Mouse (Mus musculus) frontal cortex, postnatal 10 days (tissue): Measurements from ENCODE around the gene Vps35l.

Experiments used
- DNase-seq, 2 experiments: peaks; one replicate each; pipeline ENCODE4 v3.0.0; 2022; ENCODE audit warnings: low spot score in 2 of 2, mixed read lengths in 1 of 2

Vps35l gene

DNA sequence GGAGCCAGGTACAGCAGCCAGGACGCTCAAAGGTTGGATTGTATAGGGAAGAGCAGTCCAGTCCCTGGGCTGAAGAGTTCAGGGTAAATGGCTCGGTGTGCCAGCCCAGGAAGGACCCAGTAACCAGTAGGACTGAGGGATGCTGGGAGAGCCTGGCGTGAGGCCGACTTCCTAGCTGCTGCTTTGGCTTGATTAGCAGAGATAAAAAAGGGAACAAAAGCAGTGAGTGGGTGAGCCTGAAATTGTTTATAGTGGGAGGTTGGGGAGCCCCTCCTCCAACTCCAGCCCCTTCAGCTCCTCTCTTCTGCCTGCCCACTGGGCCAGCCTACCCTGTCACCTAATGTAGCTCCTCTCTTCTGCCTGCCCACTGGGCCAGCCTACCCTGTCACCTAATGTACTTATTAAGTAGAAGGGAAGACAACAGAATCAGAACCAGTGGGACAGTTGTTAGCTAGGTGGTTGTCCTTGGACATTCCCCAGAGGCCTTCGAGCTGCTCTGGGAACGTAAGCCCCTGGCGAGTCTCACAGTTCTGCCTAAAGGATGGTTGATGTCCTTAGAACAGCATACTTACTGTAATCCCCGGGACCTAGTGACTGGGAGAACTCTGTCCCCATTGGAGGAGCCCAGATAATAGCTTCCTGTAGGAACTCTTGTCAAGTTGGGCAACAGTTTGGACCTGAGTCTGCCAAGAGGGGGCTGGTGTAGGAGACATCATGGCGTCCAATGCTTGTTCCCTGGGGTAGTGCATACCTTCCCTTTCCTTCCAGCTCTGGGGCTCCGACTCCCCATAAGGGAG is 37.8 kb downstream of the Vps35l start:
- no peak for DNase-seq

DNA sequence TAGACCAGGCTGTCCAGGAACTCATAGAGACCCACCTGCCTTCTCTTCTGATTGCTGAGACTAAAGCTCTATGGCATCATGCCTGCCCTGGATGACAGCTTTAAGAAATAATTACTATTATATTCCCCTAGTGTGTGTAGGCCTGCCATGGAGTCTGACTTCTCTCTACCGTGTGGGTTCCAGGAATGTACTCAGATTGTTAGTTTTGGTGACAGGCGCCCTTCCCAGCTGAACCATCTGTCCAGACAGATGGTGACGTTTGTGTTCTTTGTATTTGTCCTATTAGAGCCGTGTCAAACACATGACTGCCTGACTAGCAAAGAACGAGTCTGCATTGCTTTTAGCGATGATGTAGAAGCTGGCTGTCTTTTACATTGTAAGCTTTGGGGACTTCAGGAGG is 38.5 kb downstream of the Vps35l start:
- no peak for DNase-seq

DNA sequence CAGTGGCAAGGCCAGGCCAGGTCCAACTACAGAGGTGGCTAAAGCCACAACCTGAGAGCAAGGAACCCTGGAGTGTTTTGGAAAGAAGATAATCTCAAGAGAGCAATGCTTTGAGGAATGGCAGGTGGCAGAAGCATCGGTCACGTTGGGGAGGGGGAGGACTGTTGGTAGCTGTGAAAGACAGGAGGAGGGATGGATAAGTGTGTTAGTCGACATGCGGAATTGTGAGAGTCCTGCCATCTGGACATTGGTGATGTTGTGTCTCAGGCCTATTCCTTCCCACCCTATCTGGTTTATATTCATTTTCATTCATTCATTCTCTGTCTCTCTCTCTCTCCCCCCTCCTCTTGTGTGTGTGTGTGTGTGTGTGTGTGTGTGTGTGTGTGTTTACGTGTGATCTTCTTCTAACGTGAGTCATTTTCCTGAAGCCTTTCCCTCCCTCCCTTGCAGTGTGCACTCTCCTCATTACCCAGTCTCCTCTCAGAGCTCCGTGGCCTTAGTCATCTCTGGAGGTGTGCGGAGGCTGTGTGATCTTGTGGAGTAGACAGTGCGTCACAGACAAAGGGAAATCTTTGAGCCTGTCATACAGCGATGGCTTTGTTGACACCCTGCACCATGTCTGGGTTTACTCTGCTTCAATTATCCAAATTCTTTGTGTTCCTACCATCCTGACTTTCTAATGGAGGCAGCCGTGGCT is 43.4 kb downstream of the Vps35l start:
- no peak for DNase-seq

DNA sequence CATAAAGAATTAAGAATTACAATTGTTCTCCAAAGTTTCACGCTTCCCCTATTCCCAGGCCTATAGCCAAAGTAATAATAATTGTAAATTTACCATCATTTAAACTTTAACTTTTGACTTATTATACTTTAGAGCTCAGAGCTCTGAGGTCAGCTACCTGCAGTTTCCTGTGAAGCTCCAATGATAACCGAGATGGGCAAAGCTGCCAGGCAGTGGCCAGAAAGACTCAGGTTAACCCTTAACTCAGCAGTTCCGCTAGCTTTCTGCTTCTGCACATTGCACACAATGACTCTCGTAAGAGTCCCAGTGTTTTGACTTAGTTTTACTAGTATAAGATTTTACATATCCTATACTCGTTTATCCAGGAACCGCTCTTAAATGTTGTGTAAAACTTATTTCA is 46.1 kb downstream of the Vps35l start:
- no peak for DNase-seq

DNA sequence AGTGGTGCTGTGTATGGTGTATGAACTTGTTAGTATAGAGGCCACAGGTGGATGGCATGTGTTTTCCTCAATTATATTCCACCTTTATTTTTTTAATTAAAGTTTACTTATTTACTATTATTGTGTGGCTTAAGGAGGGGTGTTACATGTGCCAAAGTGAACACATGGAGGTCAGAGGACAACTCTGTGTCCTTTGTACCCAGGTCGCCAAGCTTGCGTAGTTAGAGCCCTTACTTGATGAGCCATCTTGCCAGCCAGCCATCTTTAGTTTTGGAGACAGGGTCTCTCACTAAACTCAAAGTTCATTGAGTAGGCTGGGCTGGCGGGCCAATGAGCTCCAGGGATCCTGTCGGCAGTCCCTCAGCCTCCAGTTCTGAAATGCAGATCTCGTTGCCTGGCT is 47.3 kb downstream of the Vps35l start:
- no peak for DNase-seq

DNA sequence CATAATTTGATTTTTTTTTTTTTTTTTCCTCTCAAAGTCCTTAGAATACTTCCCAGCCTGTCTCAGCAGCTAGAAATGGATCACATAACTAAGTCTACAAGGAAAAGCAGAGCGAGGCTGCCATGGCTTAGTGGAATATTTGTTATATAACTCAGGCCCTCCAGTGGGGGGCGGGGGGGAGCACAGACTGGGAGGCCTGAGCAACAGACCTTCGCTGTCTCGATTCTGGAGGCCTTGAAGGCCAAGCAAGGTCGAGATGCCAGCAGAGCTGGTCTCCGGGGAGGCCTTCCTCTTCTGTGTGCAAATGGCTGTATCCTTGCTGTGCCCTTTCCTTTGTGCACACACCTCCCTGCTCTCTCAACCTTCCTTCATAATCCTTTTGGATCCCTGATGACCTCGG is 48.5 kb downstream of the Vps35l start:
- no peak for DNase-seq

DNA sequence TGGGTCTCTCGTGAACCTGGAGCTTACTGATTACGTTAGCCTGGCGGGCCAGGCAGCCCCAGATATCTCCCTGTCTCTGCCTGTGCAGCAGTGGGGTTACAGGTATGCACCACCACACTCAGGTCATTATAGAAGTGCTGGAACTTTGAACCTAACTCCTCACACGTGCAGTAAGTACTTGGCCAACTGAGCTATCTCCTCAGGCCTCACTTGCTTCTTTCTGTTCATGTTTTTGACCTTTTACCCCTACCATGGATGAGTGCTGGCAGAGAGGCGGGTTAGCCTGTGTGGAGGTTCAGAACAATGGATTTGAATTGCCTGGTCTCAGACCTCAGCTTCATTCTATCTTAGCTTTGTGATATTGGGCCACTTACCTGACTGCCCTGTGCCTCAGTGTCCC is 50.3 kb downstream of the Vps35l start:
- no peak for DNase-seq

DNA sequence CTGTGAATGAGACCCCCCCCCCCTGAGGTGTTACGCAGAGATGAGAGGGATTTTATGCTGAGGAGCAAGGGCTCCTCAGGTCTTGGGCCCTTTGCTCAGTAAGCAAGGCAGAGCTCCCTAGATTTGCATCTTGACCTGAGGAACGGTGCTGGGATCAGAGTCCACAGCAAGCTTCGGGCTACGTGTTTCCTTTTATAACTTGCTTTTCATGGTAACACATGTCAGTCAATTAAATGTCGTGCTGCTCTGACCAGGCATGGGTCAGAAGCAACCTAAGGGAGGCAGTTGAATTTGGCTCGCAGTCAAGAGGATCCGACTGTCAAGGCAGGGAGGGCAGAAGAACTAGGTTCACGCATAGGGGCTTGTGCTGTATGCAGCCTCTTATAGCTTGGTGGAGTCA is 53.9 kb downstream of the Vps35l start:
- DNase-seq: no peak

DNA sequence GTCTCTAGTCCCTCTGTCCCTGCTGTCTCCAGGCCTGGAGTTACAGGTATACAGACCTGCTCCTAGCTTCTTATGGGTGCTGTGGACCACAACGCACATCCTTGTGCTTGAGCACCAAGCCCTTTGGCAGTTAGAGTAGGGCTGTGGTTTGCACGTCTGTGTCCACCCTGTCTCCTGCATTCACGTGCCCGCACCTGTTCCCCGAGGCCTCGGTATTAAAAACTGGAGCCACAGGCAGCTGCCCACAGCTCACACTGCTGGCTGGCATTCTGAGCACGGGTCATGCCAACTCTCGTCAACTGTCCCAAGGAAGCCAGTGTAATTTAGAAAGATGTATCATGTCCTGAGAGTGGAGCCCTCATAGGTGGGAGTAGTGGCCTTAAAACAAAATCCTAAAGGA is 55.8 kb downstream of the Vps35l start:
- DNase-seq: no peak

DNA sequence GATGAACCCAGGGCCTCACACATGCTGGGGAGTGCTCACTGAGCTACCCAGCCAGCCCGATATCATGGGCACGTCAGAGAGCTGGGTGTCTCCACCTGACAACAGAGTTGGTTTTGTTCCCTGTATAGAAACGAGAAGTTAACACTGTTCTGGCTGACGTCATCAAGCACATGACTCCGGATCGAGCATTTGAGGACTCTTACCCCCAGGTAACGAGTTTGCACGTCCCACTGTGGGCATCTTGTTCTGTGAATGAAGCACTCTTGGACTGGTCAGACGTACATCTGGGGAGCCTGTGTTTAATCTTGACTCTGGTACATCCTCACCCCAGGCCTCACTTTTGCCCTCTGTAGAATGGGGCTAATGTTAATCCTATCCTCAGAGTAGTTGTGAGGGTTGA is 56.8 kb downstream of the Vps35l start:
- DNase-seq: no peak

DNA sequence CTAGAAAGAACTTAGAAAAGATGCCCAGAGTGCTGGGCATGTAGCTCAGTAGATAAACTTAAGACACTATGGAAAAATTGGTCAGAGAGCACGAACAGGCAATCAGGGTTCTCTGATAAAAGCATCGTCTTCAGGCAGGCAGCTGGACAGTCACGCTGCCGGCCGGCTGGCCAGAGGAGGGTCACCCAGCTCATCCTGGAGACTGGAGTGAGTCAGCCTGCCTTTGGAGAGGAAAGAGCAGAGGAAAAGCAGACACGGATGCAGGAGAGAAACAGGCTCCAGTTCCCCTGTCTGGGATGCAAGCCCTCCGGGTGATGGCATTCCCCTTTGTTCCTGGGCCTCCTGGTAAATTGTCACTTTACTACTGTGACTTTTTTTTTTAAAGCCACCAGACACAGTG is 57.6 kb downstream of the Vps35l start:
- DNase-seq: no peak

DNA sequence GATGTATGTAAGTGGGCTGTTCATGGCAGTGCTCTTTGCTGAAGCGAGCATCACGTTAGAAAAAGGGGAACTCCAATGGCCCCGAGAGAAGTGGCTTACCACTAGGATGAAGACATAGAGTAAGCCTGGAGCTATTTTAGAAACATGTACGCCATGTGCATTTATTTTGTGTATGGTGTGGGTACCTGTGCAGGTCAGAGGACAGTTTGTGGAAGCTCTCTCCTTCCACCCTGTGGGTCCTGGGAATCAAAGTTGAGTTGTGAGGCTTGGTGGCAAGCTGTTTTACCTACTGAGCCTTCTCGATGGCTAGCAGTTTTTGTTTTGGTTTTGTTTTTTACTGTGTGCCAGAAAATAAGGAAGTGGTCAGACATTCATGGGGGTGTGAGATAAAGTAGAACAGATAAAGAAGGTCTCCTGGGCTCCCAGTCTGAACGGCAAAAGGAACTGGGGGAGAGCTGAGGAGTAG is 58.1 kb downstream of the Vps35l start:
- no peak for DNase-seq

DNA sequence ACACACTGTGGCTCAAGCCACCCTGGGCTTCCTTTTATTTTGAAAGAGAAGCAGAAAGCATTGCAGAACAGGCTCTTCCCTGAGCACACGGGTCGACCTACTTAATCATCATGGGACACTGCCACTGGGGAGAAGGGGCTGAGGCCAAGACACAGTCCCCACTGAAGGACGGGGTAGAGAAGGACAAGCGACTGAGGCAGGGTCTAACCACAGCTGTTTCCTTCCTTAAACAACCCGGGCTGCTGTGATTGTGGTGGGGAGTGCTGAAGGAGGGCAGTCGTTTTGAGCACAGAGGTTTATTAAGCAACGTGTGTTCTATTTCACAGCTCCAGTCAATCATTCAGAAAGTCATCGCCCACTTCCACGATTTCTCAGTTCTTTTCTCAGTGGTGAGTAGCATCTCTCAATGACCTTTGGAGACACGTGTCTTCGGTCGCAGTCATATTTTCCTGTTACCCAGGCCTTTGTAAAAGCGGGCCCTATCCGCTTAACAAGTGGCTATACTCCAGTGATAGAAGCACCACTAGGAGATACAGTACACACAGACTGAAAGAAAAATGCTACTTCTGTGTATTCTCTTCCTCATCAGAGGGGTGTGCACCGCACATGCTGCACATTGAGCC is 60.2 kb downstream of the Vps35l start:
- no peak for DNase-seq

DNA sequence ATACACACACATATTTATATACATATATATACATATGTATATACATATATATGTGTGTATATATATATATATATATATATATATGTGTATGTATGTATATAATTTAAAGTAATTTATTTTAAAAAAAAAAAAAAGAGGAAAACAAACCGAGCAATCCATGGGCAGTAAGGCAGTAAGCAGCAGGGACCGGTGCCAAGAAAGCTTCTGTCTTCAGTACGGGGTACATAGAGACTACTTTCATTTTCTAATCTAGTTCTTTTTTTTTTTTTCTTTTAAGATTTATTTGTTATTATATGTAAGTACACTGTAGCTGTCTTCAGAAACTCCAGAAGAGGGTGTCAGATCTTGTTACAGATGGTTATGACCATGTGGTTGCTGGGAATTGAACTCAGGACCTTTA is 61.8 kb downstream of the Vps35l start:
- DNase-seq: no peak

DNA sequence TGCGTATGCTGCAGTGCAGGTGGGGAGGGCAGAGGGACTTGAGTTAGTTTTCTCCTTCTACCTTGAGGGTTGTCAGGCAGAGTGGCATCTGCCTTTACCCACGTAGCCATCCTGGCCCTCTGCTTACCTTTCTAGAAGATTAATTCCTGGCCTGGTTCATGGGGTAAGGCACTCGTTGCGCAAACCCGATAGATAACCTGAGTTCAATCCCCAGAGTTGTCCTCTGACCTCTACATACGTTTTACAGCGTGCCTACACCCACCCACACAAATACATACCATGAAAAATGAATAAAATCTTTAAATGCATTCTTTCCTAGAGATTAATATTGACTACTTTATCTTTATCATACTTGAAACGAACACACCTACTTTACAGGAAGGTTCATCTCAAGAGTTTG is 63.4 kb downstream of the Vps35l start:
- DNase-seq: no peak

DNA sequence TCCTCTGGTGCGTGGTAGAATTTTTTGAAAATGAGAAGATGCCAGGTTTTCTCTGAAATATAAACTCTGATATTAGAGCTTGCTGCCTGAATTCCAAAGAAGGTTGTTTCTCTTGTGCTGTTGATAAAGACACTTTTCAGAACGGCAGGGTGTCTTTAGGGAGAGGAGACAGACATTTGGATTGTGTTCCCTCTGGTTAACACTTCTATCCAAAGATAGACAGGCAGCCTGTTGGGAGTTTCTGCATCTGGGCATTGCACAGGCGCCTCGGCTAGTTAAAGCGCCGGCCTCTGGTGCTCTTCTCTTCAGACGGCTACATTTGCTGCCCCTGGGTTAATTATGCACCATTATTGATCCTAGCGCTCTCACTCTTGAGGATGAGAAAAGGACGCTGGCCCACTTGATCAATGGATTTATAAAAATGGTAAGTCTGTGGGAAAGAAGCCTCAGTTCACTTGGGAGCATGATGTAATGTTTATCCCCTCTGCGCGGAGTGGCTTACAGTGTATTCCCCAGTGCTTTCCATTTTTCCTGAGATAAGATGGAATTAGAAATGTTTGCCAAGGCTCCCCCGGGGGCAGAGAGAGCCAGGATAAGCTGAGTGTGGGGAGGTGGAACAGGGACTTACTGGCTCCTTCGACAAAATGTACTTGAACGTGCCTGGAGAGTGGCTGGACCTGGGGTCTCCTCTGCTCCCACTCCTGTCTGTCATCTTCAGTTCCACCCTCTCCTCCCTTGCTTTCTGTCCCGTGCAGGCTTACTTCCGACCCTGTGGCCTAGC is 66.8 kb downstream of the Vps35l start:
- DNase-seq: no peak

DNA sequence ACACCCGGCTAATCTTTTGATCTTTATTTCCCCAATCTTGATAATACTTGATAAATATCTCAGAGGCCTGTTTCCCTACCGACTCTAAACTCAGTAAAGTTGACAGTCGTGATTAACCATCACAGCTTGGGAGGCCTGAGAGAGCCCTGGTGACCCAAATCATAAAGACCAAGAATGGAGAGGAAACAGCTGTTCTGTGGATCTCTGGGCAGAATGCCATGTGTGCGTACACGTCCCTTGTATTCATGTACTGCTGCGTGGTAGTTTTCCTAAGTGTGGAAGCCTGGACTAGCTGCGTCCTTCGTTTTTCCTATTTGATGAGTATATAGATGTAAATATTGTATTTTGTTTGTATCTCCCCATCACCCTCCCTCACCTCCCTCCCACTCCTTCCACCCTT is 67.9 kb downstream of the Vps35l start:
- no peak for DNase-seq

DNA sequence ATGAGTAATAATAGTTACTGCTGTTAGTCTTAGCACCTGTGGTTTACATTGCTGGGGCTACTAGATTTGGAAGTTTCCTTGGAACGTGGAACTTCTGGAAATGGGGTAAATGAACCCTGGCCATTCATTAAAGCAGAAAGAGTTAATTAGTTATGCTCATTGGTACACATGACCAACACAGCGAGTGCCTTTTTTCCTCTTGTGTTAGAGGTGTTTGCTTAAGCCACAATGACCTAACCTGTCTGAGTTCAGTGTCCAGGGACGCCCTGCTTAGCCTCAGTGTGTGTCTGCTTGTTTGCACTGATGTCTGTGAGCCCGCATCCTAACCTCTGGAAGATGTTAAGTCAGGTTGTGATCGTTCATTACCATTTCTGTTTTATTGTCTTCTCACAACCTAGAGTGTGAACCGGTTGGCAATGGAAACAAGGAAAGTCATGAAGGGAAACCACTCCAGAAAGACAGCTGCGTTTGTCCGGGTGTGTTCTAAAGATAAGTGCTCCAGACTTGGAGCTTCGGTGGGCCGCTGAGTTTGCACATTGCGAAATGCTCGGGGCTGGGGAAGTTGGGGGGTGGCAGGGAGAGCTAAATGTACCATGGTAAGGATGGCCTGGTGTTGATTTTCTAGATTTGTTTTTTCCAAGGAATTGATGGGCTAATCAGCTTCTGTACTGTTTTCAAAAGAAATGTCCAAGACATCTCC is 71.5 kb downstream of the Vps35l start:
- no peak for DNase-seq

DNA sequence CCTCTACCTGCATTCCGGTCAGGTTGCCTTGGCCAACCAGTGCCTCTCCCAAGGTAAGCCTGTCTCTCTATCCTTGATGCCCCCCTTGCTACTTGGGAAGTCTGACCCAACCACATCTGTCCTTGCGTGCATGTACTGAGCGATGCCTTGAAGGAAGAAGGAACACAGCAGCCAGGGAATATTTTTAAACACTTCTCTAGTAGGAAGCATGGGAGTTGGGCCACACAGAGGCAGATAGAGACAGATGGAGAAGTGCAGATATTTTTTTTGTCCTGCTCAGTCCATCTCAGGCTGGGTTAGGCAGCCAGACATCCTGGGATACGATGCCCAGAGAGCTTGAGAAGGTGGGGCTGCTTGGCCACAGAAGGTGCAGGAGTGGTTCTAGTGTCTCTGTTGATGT is 73.6 kb downstream of the Vps35l start:
- no peak for DNase-seq

DNA sequence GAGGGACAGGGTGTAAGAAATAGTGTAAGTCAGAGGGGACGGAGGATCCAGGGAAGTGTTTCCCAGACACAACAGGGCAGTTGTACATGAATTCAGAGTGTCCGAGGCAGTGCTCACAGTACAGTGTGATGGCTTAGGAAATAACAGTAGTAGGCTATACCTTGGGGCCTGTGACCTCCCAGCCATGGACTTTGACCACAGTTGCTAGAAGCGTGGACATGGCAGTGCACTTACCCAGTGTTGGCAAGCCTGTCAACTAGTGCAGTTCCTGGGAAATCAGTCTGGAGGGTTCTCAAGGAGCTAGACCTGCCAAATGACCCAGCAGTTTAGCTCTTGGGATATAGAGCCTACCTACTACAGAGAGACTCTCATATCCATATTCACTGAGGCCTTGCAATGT is 76.2 kb downstream of the Vps35l start:
- no peak for DNase-seq

DNA sequence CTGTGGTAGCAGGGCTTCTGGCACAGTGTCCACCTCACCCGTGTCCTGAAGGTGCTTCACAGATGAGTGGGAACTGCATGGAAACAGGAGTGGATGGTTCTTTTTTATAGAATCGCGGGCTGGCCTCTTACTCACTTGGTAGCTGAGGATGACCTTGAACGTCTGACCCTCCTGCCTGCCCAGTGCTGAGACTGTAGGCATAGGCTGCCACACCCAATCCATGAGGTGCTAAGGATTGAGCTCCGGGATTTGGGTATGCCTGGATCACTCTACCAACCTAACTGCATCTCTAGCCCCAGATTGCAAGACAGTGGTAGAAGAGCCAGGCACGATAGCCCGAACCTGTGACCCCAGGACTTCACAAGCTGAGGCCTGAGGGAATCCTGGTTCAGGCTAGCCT is 77.7 kb downstream of the Vps35l start:
- DNase-seq: no peak

DNA sequence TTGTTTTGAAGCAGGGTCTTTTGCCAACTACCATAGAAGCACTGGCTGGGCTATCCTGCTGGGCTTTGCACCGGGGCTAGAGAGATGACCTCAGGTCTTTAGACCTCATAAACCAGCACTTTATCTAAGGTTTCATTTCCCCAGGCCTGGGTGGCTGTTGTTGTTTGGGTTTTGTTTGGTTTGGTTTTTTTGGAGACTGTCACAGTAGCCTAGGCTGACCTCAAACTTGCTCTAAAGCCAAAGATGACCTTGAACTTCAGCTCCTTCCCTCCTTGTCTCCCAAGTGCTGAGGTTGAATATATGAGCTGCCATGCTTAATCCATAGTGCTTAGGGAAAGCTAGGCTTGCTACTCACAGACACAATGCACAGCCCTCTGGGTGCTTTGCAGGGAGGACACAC is 79.6 kb downstream of the Vps35l start:
- no peak for DNase-seq
